Mouse (Mus musculus) spleen, adult 2 months (tissue): Measurements from ENCODE around the gene Ccrl2.

Experiments used
- CTCF ChIP-seq: fragments of 200-500 bp; IDR thresholded peaks from 2 replicates; pipeline ENCODE4 v1.5.1; 2011; ENCODE audit warnings: mild to moderate bottlenecking, inconsistent platforms; ENCODE audit not compliant: insufficient read depth, insufficient read length, insufficient replicate concordance; ENCODE audit errors: extremely low read depth
- POLR2A ChIP-seq: fragments of 200-500 bp; IDR thresholded peaks from 2 replicates; pipeline ENCODE4 v1.6.1; 2011; ENCODE audit warnings: low read depth, low read length, inconsistent platforms

DNA sequence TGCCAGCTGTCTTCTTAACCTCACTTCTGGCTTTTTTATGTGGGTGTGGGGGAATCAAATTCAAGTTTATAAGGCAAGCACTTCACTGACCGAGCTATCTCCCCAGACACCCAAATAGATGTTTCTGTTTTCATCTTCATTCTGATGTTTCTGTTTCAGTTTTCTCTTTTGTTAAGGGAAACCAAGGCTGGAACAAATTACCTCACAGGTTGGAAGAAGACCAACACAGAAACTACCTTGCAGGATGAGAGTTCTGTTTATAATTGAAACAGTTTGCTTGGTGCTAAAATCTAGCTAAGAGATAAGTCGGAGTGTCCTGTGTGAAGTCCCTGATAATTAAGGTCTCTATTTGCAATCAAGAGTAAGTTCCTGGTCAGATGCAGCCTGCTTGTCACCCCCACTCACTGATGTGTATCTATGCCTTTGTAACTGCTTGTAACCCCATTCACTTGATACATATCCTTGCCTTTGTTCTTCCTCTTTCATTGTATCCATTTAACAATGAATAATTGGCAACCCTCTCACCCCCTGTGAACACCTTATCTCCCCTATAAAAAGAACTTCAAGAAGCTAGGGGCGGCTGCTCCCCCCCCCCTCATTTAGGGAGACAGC is 29.8 kb upstream of the Ccrl2 start:
- TF ChIP-seq CTCF (no peak), POLR2A (no peak)
